Mouse (Mus musculus) CD4-positive, CD25-positive, alpha-beta regulatory T cell, adult 9 weeks (primary cell): ENCODE measurements around the gene Zfp97. TPM values are rescaled to one million over a fixed set of nuclear protein-coding genes. Genes with fewer than 3 reads are reported as not detected.

ENCODE experiments used
- polyA plus RNA-seq: library from polyadenylated mRNA; unstranded; fragments of 100-300 nt; shearing (Covaris generic); gene quantifications from one replicate; pipeline ENCODE4 v1.2.1, GENCODE M21; 2017

The Zfp97 gene
- polyA plus RNA-seq, result 14.9 TPM

DNA sequence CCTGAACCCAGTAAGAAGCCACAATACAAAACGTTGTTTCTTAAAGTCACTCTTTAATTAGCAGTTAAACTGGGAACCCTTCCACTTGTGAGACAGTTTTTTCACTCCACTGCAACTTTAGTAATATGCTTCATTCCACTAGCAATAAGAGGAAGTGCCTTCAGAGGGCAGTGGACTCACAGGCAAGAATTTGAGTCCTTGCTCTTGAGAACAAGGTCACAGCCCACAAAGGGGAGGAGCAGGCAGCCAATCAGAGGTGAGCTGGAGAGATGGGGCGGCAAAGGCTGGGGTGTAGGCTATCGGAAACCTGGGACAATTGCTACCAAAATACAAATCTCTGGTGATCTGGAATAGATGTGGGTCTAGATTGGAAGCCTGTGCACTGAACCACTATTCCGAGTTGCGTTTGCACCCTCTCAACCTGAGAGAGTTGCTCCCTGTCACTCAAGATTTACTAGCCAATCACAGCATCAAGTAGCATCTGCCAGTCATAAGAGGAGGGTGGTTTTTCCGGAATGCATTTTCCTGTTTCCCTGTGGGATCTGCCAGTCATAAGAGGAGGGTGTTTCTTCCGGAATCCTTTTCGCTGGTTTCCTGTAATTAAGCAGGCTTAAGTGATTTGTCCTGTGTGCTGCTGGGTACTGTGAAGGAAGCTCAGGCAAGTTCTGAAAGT is at the start of gene Zfp97:
Gene Zfp97, plus strand, starts transcription at position 586 of the 673 bp plus-strand sequence.

Other genes with a start within 250 kb of the Zfp97 start
- gene Zfp960, start 57.3 kb upstream of the Zfp97 start, polyA plus RNA-seq, result 0.47 TPM